Mouse (Mus musculus) adrenal gland, postnatal 25 days (tissue): Measurements from ENCODE around the gene Ccdc175. TPM values are rescaled to one million over a fixed set of nuclear protein-coding genes. Genes with fewer than 3 reads are reported as not detected.

ENCODE experiments used
- microRNA-seq, 2 experiments: library from miRNA; unstranded; fragments of <30 nt; microRNA quantifications; one replicate each; pipeline ENCODE4 v1.2.0; 2021
- total RNA-seq: library from RNA; stranded (reverse); gene quantifications from 2 replicates; pipeline ENCODE4 v1.2.3, GENCODE M21; 2021

Gene Ccdc175
- total RNA-seq, 1 experiment from 2014 or later: not detected

Small RNA genes within 50 kb of the gene (microRNA-seq; reads per million reads assigned to microRNA genes)
- gene Gm24466: 0 reads per million in 2 experiments

Other genes starting within 250 kb of the Ccdc175 start
- 2.5 and 3.0 TPM in 2 replicates for gene Gpr135, start 113.9 kb downstream of the Ccdc175 start, total RNA-seq
- 20.2 and 25.5 TPM in 2 replicates for gene L3hypdh, start 99.6 kb downstream of the Ccdc175 start, total RNA-seq
- 56.6 and 61.6 TPM in 2 replicates for gene Jkamp, start 99.4 kb downstream of the Ccdc175 start, total RNA-seq
- gene Rtn1, start 224.0 kb upstream of the Ccdc175 start, total RNA-seq: 14.0 and 19.9 TPM in 2 replicates